Mouse (Mus musculus): Measurements from ENCODE around the gene Ttc3. TPM values are rescaled to one million over a fixed set of nuclear protein-coding genes. Genes with fewer than 3 reads are reported as not detected.

Gene Ttc3
- polyA plus RNA-seq, 1 experiment from 2014 or later, result 152 TPM

- H3K27ac ChIP-seq, result no peak overlapping the region
- no peak overlapping the region for H3K4me2 ChIP-seq (ENCODE audit: low read length)
- DNase-seq (ENCODE audit: low spot score), result no peak
- WGBS, result 86% methylated on average over 2 of the region's 2 CpGs
- no peak for TF ChIP-seq CTCF (IDR thresholded peaks at IDR 0.05; ENCODE audit: low read depth)
- peaks cover 54% of the 10 kb centered on the region for H3K36me3 ChIP-seq (ENCODE audit: insufficient read depth, low read length)
- H3K4me3 ChIP-seq (replicated peaks; ENCODE audit: low read depth, low read length), result no peak overlapping the region
- no peaks in the 10 kb centered on the region for H3K4me1 ChIP-seq (replicated peaks; ENCODE audit: insufficient read depth, low read length)
- no peaks in the 10 kb centered on the region for H3K27me3 ChIP-seq (ENCODE audit: insufficient read depth, low read length)
- no peaks in the 10 kb centered on the region for H3K9me3 ChIP-seq (replicated peaks; ENCODE audit: low read length)
- ATAC-seq (replicated peaks; ENCODE audit: low FRiP score, low read depth), result no peak
- H3K9ac ChIP-seq (ENCODE audit: low read depth, low read length), result no peak overlapping the region
These were observed 66.4 kb downstream of the Ttc3 start for GRCm38 (mm10) chr16:94436801-94437200.

DNA sequence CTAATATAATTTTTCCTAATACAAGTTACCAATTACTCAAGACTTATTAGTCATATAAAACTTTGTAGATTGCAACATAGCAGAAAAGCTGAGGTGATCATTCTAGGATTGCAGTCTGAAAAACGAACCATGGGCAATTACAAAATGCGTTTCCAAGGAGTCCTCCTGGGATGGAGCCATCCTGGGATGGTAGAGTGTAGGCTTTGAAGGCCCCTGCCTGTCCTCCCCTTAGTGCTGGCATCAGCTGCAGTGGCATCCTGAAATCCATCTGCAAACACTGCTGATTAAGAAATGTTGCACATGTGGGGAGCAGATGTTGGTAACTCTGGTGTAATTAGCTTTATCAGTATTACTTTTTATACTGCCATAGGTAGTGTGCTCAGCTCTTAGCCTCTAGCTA lies 70.9 kb downstream of the Ttc3 start:
- Histone ChIP-seq H3K27me3 (ENCODE audit: insufficient read depth, low read length) (no peaks in the 10 kb centered on the region), H3K36me3 (ENCODE audit: insufficient read depth, low read length) (peaks cover 54% of the 10 kb centered on the region), H3K27ac (no peak overlapping the region), H3K4me2 (ENCODE audit: low read length) (no peak overlapping the region), H3K4me1 (replicated peaks; ENCODE audit: insufficient read depth, low read length) (no peaks in the 10 kb centered on the region), H3K9ac (ENCODE audit: low read depth, low read length) (no peak overlapping the region), H3K4me3 (replicated peaks; ENCODE audit: low read depth, low read length) (no peak overlapping the region), H3K9me3 (replicated peaks; ENCODE audit: low read length) (no peaks in the 10 kb centered on the region)
- no peak for TF ChIP-seq CTCF (IDR thresholded peaks at IDR 0.05; ENCODE audit: low read depth)
- no peak for DNase-seq (ENCODE audit: low spot score)
- no peak for ATAC-seq (replicated peaks; ENCODE audit: low FRiP score, low read depth)
- 74% methylated on average over 2 of the region's 2 CpGs for WGBS

- 77% methylated on average over 8 of the region's 8 CpGs for WGBS
- peak; percentile 19 for DNase-seq (ENCODE audit: low spot score)
- Histone ChIP-seq H3K4me3 (replicated peaks; ENCODE audit: low read depth, low read length) (no peak overlapping the region), H3K27ac (no peak overlapping the region), H3K36me3 (ENCODE audit: insufficient read depth, low read length) (peaks cover 51% of the 10 kb centered on the region), H3K4me2 (ENCODE audit: low read length) (no peak overlapping the region), H3K9me3 (replicated peaks; ENCODE audit: low read length) (no peaks in the 10 kb centered on the region), H3K4me1 (replicated peaks; ENCODE audit: insufficient read depth, low read length) (peaks cover 10% of the 10 kb centered on the region), H3K27me3 (ENCODE audit: insufficient read depth, low read length) (no peaks in the 10 kb centered on the region), H3K9ac (ENCODE audit: low read depth, low read length) (no peak overlapping the region)
- TF ChIP-seq CTCF (IDR thresholded peaks at IDR 0.05; ENCODE audit: low read depth), result peak; percentile 37; the same call in 1 of the 2 replicates
- no peak for ATAC-seq (replicated peaks; ENCODE audit: low FRiP score, low read depth)
These were observed 78.7 kb downstream of the Ttc3 start for GRCm38 (mm10) chr16:94449151-94449550.

GRCm38 (mm10) chr16:94449632-94450031 lies 79.2 kb downstream of the Ttc3 start:
- DNase-seq (ENCODE audit: low spot score) (no peak), ATAC-seq (replicated peaks; ENCODE audit: low FRiP score, low read depth) (no peak)
- Histone ChIP-seq H3K9ac (ENCODE audit: low read depth, low read length) (no peak overlapping the region), H3K27me3 (ENCODE audit: insufficient read depth, low read length) (no peaks in the 10 kb centered on the region), H3K27ac (no peak overlapping the region), H3K9me3 (replicated peaks; ENCODE audit: low read length) (no peaks in the 10 kb centered on the region), H3K4me1 (replicated peaks; ENCODE audit: insufficient read depth, low read length) (peaks cover 10% of the 10 kb centered on the region), H3K4me3 (replicated peaks; ENCODE audit: low read depth, low read length) (no peak overlapping the region), H3K36me3 (ENCODE audit: insufficient read depth, low read length) (peaks cover 54% of the 10 kb centered on the region), H3K4me2 (ENCODE audit: low read length) (no peak overlapping the region)
- no peak for TF ChIP-seq CTCF (IDR thresholded peaks at IDR 0.05; ENCODE audit: low read depth)
- 91% methylated on average over 7 of the region's 7 CpGs for WGBS

- no peak overlapping the region for H3K4me3 ChIP-seq (replicated peaks; ENCODE audit: low read depth, low read length)
- H3K4me1 ChIP-seq (replicated peaks; ENCODE audit: insufficient read depth, low read length), result peaks cover 10% of the 10 kb centered on the region
- ATAC-seq (replicated peaks; ENCODE audit: low FRiP score, low read depth), result 0 out of 2 replicates have a peak, but pooled peaks have one; percentile 44
- H3K36me3 ChIP-seq (ENCODE audit: insufficient read depth, low read length), result peaks cover 66% of the 10 kb centered on the region
- no peak overlapping the region for H3K4me2 ChIP-seq (ENCODE audit: low read length)
- DNase-seq (ENCODE audit: low spot score), result peak; percentile 27
- no peak for TF ChIP-seq CTCF (IDR thresholded peaks at IDR 0.05; ENCODE audit: low read depth)
- no peaks in the 10 kb centered on the region for H3K27me3 ChIP-seq (ENCODE audit: insufficient read depth, low read length)
- H3K9me3 ChIP-seq (replicated peaks; ENCODE audit: low read length), result no peaks in the 10 kb centered on the region
- WGBS, result 67% methylated on average over 11 of the region's 11 CpGs
- peak overlapping the region; percentile 62 for H3K27ac ChIP-seq
- H3K9ac ChIP-seq (ENCODE audit: low read depth, low read length), result 0 out of 2 replicates have a peak overlapping the region, but pooled peaks have one; percentile 13
These were observed 81.4 kb downstream of the Ttc3 start for GRCm38 (mm10) chr16:94451545-94452488.

DNA sequence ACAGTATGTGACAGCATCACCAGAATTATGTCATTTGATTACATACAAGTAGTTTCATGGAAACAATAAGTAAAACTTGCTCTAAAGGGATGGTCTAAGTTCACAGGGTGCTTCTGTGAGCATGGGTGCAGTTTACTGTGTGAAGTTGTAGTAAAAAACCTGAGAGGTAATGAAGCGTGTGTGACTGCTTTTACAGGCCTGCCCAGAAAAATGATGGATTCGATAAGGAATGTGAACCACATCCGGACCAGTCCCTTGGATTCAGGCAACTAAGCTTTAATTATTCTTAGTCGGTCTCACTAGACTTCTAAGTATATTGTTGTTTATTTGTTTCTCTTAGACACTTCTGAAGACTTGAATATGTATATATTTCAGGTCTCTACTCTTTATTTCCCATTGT lies 82.3 kb downstream of the Ttc3 start:
- DNase-seq (ENCODE audit: low spot score), result peak; percentile 61
- Histone ChIP-seq H3K27me3 (ENCODE audit: insufficient read depth, low read length) (no peaks in the 10 kb centered on the region), H3K36me3 (ENCODE audit: insufficient read depth, low read length) (peaks cover 68% of the 10 kb centered on the region), H3K27ac (peak overlapping the region; percentile 62), H3K4me3 (replicated peaks; ENCODE audit: low read depth, low read length) (no peak overlapping the region), H3K4me1 (replicated peaks; ENCODE audit: insufficient read depth, low read length) (peaks cover 10% of the 10 kb centered on the region), H3K4me2 (ENCODE audit: low read length) (no peak overlapping the region), H3K9ac (ENCODE audit: low read depth, low read length) (no peak overlapping the region), H3K9me3 (replicated peaks; ENCODE audit: low read length) (no peaks in the 10 kb centered on the region)
- TF ChIP-seq CTCF (IDR thresholded peaks at IDR 0.05; ENCODE audit: low read depth), result no peak
- no peak; the same call in 1 of the 2 replicates for ATAC-seq (replicated peaks; ENCODE audit: low FRiP score, low read depth)
- WGBS, result 39% methylated on average over 4 of the region's 4 CpGs
